Comparison of ENCODE assay signal across 10 mouse cellular contexts in the genomic region with DNA sequence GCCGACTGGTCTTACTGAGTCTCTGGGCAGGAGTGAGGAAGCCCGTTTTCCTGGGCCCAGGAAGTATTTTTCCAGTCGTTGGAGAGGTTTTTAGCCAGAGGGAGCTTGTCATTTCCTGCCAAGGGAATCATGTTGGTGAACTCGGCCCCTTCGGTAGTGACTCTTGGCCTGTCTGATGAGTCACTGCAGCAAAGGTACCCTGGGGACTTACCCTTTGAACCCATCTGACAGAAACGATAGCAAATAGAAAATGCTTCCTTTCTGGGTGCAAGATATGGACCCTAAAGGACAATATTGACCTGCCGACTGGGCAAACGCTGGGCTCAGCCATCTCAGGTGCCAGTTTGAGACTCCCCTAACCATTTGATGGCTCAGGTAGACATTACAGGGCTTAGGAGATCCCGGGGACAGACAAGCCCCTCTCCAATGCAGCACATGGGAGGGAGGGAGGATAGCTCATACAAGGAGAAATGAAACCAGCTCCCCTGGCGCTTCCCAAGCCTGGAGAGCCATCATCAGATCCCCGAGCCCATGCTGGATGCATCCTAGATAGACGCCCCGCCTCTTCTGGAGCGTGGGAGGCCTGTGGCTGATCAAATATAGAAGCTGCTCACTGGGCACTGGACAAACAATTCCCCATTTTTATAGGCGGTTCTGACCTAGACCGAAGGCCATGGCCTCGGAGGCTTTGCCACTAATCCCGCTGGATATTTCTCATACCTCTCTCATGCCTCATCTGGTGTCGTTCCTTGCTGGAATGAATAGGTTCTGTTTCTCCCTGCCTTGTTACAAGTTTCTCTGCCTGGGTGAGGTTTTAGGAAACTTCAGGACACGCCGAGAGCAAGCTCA.
A peak's percentile ranks its signal among the peaks of the same experiment; 100 is the strongest.
DNase-seq lines count a peak whose midpoint lies in the region; ATAC-seq and TF ChIP-seq lines count a peak whose summit lies in the region.
"Had no signal": no experiment of that assay in that cellular context is flagged by ENCODE, and none has a peak within 500 bp of the region (broad histone marks: within the 10 kb centered on the region; RNA-seq: fewer than 3 reads in every experiment).

No protein-coding gene starts in this region.

- no peaks in the 10 kb centered on the region for H3K9me3 ChIP-seq in stomach, embryonic 16.5 days (replicated peaks; ENCODE audit: control insufficient read depth, low read length)
- no peaks in the 10 kb centered on the region for H3K9me3 ChIP-seq in midbrain, embryonic 13.5 days
- H3K9me3 ChIP-seq: neural tube, embryonic 12.5 days had no signal

- H3K27ac ChIP-seq in left cerebral cortex, adult 2 months, result peak overlapping the region; percentile 88
- H3K27ac ChIP-seq in stomach, embryonic 16.5 days (ENCODE audit: low read length), result peak overlapping the region; percentile 64; the same call in 1 of the 2 replicates
- H3K27ac ChIP-seq in midbrain, embryonic 13.5 days, result no peak overlapping the region
- H3K27ac ChIP-seq: neural tube, embryonic 12.5 days had no signal

- no peak for TF ChIP-seq CTCF in left cerebral cortex, adult 2 months (IDR thresholded peaks at IDR 0.05)

- H3K4me3 ChIP-seq in left cerebral cortex, adult 2 months, result no peak overlapping the region
- no peak overlapping the region for H3K4me3 ChIP-seq in stomach, embryonic 16.5 days (replicated peaks; ENCODE audit: low read length)
- H3K4me3 ChIP-seq in midbrain, embryonic 13.5 days (replicated peaks), result no peak overlapping the region
- H3K4me3 ChIP-seq: neural tube, embryonic 12.5 days had no signal

- no peak overlapping the region for H3K9ac ChIP-seq in stomach, embryonic 16.5 days (ENCODE audit: low read length)
- H3K9ac ChIP-seq in midbrain, embryonic 13.5 days (replicated peaks), result no peak overlapping the region
- H3K9ac ChIP-seq: neural tube, embryonic 12.5 days had no signal

- H3K36me3 ChIP-seq in stomach, embryonic 16.5 days (ENCODE audit: control insufficient read depth, insufficient read depth, low read length), result no peaks in the 10 kb centered on the region
- H3K36me3 ChIP-seq in midbrain, embryonic 13.5 days, result no peaks in the 10 kb centered on the region
- H3K36me3 ChIP-seq: neural tube, embryonic 12.5 days had no signal

- intact Hi-C loops in left cerebral cortex, adult 2 months (cut with DNase I), result no loop called here
- intact Hi-C loops in left cerebral cortex, postnatal 4 days (cut with DNase I), result no loop called here

- peaks cover 28% of the 10 kb centered on the region for H3K4me1 ChIP-seq in stomach, embryonic 16.5 days (ENCODE audit: control insufficient read depth, insufficient read depth, low read length)
- peaks cover 74% of the 10 kb centered on the region for H3K4me1 ChIP-seq in midbrain, embryonic 13.5 days (replicated peaks)

- H3K27me3 ChIP-seq in stomach, embryonic 16.5 days (ENCODE audit: control insufficient read depth, insufficient read depth, low read length), result no peaks in the 10 kb centered on the region
- no peaks in the 10 kb centered on the region for H3K27me3 ChIP-seq in midbrain, embryonic 13.5 days
- H3K27me3 ChIP-seq: neural tube, embryonic 12.5 days had no signal

- peak; percentile 57; the same call in 1 of the 2 replicates for ATAC-seq in stomach, embryonic 16.5 days (ENCODE audit: insufficient read depth, low FRiP score)
- no peak for ATAC-seq in midbrain, embryonic 13.5 days

- H3K4me2 ChIP-seq in stomach, embryonic 16.5 days (ENCODE audit: low read depth, low read length), result peak overlapping the region; percentile 13; the same call in 1 of the 2 replicates
- H3K4me2 ChIP-seq in midbrain, embryonic 13.5 days (replicated peaks), result no peak overlapping the region

- 59% methylated on average over 21 of the region's 21 CpGs for WGBS in stomach, embryonic 16.5 days
- WGBS in midbrain, embryonic 13.5 days, result 67% methylated on average over 21 of the region's 21 CpGs

- no peak for DNase-seq in left cerebral cortex, adult 2 months (ENCODE audit: extremely low spot score in 1 of 2, low spot score in 2 of 2)
- DNase-seq in left cerebral cortex, postnatal 4 days, result no peak
- DNase-seq in adrenal gland, postnatal 36 days, result peak; percentile 76
- DNase-seq in kidney, postnatal 36 days, result peak; percentile 29 to 32
- DNase-seq in heart, adult 8-10 months (ENCODE audit: low spot score), result no peak
- DNase-seq: heart, postnatal 36 days; right cerebral cortex, postnatal 25 days had no signal

Comparison
In these comparisons a context has a peak if more than half of its experiments do, and no peak if none do; other contexts are left out.
1. DNase-seq: peak in adrenal gland, postnatal 36 days (2 of 2) and kidney, postnatal 36 days (2 of 2); none in left cerebral cortex, adult 2 months (0 of 2), left cerebral cortex, postnatal 4 days (single experiment) and heart, adult 8-10 months (single experiment).